Mouse (Mus musculus): ENCODE data around the gene Cdkl3. TPM values are rescaled to one million over a fixed set of nuclear protein-coding genes. Genes with fewer than 3 reads are reported as not detected.
"Not testable (repeated sequence)": the region's sequence is repeated elsewhere in the genome, so short reads cannot be mapped to it uniquely, and the experiment has no call there.

Gene Cdkl3
- total RNA-seq, 2 experiments from 2014 or later = 7.9 to 8.0 TPM

DNA sequence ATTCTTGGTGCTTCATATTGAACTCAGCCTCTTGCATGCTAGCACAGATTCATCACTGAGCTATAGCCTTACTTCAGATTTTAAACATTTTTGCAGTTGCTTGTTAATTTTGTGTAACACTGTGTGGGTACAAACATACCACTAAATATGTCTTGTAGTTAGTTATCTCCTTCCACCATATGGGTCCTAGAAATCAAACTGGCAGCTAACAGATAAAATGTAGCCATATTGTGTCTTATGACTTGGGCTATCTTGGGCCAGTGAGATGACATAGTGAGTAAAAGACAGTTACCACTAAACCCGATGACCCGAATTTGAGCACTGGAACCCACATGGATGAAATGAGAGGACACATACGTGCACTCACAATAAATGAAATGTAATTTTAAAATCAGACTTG is 111.5 kb downstream of the Cdkl3 start:
- no peak for DNase-seq (ENCODE audit: low spot score in 2 of 2)

DNA sequence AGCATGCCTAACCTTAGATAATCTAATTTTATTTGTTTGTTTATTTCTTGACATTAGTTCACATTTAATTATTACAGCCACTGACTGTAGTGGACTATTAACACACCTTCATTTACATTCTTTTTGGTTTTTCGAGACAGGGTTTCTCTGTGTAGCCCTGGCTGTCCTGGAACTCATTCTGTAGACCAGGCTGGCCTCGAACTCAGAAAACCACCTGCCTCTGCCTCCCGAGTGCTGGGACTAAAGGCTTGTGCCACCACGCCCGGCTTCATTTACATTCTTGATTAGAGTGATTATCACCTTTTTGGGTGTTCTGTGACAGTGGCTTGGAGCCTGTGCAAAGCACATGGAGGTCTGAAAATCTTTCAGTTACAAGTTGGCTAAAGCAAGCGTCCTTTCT is 112.1 kb downstream of the Cdkl3 start:
- DNase-seq (ENCODE audit: low spot score in 2 of 2) = not testable (repeated sequence)

DNA sequence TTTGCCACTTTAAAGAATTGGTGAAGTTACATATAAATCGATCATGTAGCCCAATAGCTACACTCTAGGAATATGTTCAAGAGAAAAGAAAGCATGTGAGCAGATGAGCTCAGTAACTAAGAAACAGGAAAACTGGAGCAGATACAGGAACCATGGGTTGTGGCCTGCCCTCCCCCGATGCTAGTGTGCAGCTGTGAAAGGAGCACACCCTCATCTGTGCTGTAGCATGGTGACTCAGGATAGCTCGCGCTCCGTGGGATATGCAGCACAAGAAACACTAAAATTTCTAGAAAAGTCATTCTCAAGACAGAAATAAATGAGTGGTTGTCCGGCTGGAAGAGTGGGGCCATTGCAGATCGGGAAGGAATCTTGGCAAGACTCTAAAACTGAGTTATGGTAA is 113.1 kb downstream of the Cdkl3 start:
- no peak for DNase-seq (ENCODE audit: low spot score in 2 of 2)

DNA sequence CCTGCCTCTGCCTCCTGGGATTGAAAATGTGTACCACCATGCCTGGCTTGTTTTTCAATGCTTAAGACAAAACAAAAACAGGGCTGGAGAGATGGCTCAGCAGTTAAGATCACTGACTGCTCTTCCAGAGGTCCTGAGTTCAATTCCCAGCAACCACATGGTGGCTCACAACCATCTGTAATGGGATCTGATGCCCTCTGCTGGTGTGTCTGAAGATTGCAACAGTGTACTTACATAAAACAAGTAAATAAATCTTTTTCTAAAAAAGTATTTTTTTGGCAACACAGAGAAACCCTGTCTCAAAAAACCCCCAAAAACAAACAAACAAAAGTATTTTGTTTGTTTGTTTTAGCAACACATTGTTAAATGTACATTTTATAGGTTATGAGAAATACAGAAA is 116.4 kb downstream of the Cdkl3 start:
- not testable (repeated sequence) for DNase-seq (ENCODE audit: low spot score in 2 of 2)

DNA sequence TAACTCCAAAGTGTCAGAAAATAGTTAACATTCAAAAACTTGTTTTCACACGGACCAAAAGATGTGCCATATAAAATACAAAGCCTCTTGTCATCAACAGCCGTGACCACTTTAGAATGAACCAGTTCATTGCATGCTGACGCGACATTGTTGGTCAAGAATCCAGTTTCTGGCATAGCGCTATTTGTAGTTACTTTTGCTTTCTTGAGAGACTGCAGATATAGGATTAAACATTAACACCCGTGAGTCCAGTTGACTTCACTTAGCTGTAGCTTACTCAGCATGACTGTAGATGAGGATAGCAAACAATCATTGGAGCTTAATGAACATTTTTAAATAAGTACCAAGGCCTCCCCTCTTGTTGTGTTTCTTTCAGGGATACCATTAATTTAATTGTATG is 118.0 kb downstream of the Cdkl3 start:
- DNase-seq (ENCODE audit: low spot score in 2 of 2) = no peak

DNA sequence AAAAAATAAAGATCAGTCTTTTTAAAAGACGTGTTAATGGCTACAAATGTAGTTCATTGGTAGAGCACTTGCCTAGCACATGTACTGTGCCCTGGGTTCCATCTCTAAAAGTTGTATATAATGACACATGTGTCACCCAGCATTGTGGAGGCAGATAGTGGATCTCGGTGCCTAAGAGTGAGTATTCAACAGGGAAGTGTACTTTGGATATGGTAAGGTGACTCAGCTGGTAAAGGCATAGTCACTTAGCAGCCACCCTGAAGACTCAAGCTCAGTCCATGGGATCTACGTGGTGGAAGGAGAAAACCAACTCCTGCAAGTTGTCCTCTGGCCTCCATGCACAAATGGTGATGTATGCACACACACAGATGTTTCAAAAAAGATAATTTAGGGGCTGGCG is 120.4 kb downstream of the Cdkl3 start:
- no peak for DNase-seq (ENCODE audit: low spot score in 2 of 2)

DNA sequence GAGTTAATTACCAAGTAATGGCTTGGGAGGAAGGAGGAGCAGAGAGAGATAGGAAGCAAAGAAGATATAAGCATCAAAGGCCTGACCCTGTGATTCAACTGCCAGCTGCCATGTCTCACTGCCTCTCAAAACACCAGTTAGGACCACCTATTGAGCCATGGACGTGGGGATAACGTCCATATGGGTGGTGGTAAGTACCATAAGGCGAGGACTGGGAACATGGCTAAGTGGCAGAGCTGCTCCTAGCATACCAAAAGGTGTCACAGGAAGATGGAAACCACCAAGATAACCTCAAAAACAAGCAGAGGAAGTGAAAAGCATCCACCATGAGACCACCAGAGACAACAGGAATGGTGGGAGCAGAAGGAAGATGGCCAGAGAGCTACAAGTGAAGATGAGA is 123.1 kb downstream of the Cdkl3 start:
- no peak for DNase-seq (ENCODE audit: low spot score in 2 of 2)

DNA sequence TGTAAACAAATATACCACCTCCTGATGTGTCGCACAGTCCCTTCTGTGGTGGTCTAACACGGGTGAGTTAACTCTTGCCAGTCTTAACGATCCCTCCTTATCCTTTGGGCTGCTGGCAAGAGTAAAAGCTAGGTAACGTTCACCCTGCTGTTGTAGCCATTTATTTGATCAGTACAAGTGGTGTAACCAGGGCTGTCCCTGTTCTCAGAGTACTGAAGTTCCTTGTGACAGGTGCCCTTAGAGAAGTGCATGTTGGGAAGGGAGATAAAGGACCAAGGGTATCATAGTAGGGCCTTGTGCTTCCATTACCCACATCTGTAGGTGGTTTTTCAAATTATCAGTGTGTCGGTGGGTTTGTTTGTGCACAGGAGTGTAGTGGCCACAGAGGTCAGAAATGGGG is 123.7 kb downstream of the Cdkl3 start:
- DNase-seq (ENCODE audit: low spot score in 2 of 2) = no peak

DNA sequence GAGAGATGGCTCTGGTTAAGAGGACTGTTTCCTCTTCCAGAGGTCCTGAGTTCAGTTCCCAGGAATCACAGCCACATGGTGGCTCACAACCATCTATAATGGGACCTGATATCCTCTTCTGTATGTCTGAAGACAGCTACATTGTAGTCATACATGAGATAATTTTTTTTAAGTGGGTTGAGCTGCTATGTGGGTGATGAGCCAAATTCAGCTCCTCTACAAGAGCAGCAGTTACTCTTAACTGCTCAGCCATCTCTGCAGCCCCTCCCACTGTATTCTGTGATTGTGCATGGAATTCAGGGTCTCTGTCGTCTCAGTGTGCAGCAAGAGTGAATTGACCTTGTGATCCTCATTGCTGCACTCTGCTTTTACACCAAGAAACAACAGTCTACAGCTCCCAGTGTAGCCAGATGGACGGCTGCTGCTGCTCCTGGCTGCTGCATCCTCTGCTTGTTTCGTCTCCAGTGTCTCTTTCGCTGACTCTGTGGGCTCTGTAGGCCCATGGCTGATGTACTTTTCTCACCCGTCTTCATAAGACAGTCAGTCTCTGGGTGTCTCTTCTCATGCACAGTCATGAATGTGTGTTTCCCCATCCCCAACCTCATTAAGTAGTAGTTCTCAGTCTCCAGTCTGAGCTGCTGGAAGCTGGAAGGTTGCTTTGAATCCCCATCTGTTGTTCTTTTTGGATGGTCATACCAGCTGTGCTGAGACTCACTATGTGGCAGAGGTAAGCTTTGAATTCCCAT is 124.5 kb downstream of the Cdkl3 start:
- no peak for DNase-seq (ENCODE audit: low spot score in 2 of 2)

DNA sequence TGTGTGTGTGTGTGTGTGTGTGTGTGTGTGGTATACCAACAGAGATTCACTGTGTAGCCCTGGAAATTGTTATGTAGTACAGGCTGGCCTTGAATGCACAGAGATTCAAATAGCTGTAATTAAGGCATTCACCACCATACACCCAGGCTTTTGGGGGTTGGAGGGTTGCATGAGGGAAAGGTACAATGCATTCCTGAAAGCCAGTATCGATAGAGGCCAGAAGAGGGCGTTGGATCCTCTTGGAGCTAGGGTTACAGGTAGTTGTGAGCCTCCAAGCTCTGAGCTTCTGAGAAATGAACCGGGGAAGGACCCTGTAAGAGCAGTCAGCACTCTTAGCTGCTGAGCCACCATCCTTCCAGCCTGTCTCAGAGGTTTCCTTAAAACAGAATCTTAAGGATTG is 125.2 kb downstream of the Cdkl3 start:
- DNase-seq (ENCODE audit: low spot score in 2 of 2) = no peak

DNA sequence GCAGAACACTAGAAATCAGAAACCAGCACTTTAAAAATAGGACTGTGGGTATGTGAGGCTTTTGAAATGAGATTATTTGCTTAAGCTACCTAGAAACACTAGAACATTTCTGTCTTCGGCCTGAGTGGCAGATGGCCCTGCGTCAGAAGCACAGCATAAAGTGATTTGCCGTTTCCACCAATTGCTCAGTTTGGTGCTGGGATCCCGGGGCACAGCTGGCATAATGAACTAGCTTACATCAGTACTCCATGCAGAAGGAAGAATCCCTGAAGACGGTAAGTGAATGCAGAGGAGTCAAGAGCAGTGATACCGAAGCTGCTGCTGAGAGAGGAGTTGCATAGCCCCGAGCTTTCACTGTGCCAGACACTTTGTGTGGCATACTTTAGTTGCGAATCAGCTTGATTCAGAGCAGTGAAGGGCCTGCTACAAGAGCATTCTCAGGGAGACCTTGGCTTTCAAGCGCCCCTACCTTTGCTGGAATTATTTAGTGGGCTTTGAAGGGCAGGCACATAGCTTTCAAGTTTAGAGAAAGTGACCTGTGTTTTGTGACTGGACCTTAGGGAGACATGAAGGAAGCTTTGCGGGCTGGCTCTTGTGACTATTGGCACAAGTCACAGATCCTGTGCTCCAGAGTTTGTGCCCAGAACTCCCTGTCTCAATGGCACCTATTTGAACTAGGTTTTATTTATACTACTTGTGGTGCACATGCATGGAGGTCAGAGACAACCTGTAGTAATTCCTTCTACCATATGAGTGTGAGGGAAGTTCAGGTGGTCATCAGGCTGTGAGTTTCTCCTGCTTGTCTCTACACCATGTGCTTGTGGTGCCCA is 125.8 kb downstream of the Cdkl3 start:
- no peak for DNase-seq (ENCODE audit: low spot score in 2 of 2)

DNA sequence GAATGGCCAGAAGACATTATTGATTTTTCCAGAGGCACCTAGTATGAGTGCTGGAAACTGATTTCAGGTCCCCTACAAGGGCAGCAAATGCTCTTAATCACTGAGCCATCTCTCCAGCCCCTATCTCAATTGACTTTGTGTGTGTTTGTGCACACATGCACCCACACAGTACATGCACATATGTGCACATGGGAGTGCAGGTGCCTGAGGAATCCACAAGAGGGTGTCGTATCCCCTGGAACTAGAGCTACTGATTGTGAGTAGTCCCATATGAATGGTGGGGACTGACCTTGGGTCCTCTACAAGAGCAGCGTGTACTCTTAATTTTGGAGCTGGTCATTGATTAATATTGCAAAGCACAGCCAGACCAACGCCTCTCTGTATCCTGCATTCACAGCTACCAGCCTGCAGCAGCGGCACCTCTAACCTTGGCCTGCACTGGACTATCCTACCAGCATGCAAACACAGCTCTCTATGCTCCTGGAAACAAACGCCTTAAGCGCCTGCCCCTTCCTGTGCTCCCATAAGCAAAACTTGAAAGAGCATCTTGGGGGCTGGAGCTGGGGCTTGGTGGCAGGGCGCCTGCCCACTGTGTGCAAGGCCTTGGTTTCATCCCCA is 126.5 kb downstream of the Cdkl3 start:
- DNase-seq (ENCODE audit: low spot score in 2 of 2) = no peak

Small RNAs within 50 kb of the gene (microRNA-seq; reads per million reads assigned to microRNA genes)
- gene Gm24157 (not detected), gene Mir3061 (2.6 reads per million, percentile 2 among the genes with 10 or more reads in this experiment)

Other genes starting within 250 kb of the Cdkl3 start
- gene Sec24a, start 240.6 kb upstream of the Cdkl3 start, total RNA-seq (2021) = 10 to 100 TPM; 31.8 to 33.1 TPM
- gene Sar1b, start 240.5 kb upstream of the Cdkl3 start, total RNA-seq (2021) = 10 to 100 TPM; 68.7 to 79.2 TPM
- 10 to 100 TPM; 16.0 to 16.2 TPM for gene Jade2, start 146.6 kb upstream of the Cdkl3 start, total RNA-seq (2021)
- gene Cdkn2aipnl, start 36.6 kb upstream of the Cdkl3 start, total RNA-seq (2021) = 10 to 100 TPM; 33.1 to 34.3 TPM
- 100 to 1,000 TPM; 131 to 142 TPM for gene Ube2b, start 3.5 kb upstream of the Cdkl3 start, total RNA-seq (2021)
- 10 to 100 TPM; 80.0 to 83.4 TPM for gene Ppp2ca, start 94.5 kb downstream of the Cdkl3 start, total RNA-seq (2021)
- gene Olfr1373, start 141.3 kb downstream of the Cdkl3 start, total RNA-seq (2021) = not detected
- gene Olfr1371, start 209.8 kb downstream of the Cdkl3 start, total RNA-seq (2021) = not detected
- gene Skp1a, start 227.8 kb downstream of the Cdkl3 start, total RNA-seq (2021) = 100 to 1,000 TPM; 362 to 376 TPM